Mouse (Mus musculus): Measurements from ENCODE around the gene Arl6ip4. TPM values are rescaled to one million over a fixed set of nuclear protein-coding genes. Genes with fewer than 3 reads are reported as not detected.

The Arl6ip4 gene
- polyA plus RNA-seq, 1 experiment, result 141 TPM

- Histone ChIP-seq H3K9me3 (no peaks in the 10 kb centered on the region), H3K4me1 (peaks cover 92% of the 10 kb centered on the region), H3K36me3 (replicated peaks; ENCODE audit: low read length) (peaks cover 41% of the 10 kb centered on the region), H3K27me3 (replicated peaks) (no peaks in the 10 kb centered on the region), H3K4me3 (replicated peaks) (peak overlapping the region; percentile 66)
- TF ChIP-seq FLI1 (IDR thresholded peaks at IDR 0.05; ENCODE audit: low read length), result no peak
- no peak for TF ChIP-seq GATA1 (IDR thresholded peaks at IDR 0.05; ENCODE audit: borderline replicate concordance, low read length)
Observed at GRCm38 (mm10) chr5:124165622-124166570, 50.0 kb downstream of the Arl6ip4 start.

- Histone ChIP-seq H3K4me1 (peaks cover 94% of the 10 kb centered on the region), H3K9me3 (no peaks in the 10 kb centered on the region), H3K27me3 (replicated peaks) (no peaks in the 10 kb centered on the region), H3K4me3 (replicated peaks) (peak overlapping the region; percentile 28), H3K36me3 (replicated peaks; ENCODE audit: low read length) (peaks cover 38% of the 10 kb centered on the region)
- TF ChIP-seq FLI1 (IDR thresholded peaks at IDR 0.05; ENCODE audit: low read length) (no peak), GATA1 (IDR thresholded peaks at IDR 0.05; ENCODE audit: borderline replicate concordance, low read length) (no peak)
Observed at GRCm38 (mm10) chr5:124166741-124167140, 50.9 kb downstream of the Arl6ip4 start.

- H3K36me3 ChIP-seq (replicated peaks; ENCODE audit: low read length), result peaks cover 44% of the 10 kb centered on the region
- no peak for TF ChIP-seq GATA1 (IDR thresholded peaks at IDR 0.05; ENCODE audit: borderline replicate concordance, low read length)
- H3K9me3 ChIP-seq, result no peaks in the 10 kb centered on the region
- H3K4me1 ChIP-seq, result peaks cover 94% of the 10 kb centered on the region
- no peaks in the 10 kb centered on the region for H3K27me3 ChIP-seq (replicated peaks)
- H3K4me3 ChIP-seq (replicated peaks), result no peak overlapping the region
Observed at GRCm38 (mm10) chr5:124167621-124168020, 51.7 kb downstream of the Arl6ip4 start.

Other genes starting within 250 kb of the Arl6ip4 start
- 0.50 TPM in 1 of 2 replicates, not detected in the other for gene Hcar1, start 236.1 kb upstream of the Arl6ip4 start, polyA plus RNA-seq (2012; ENCODE audit: insufficient read depth, low replicate concordance)
- gene Denr, start 208.9 kb upstream of the Arl6ip4 start, polyA plus RNA-seq (2012; ENCODE audit: insufficient read depth, low replicate concordance), result 3.0 and 91.3 TPM in 2 replicates
- gene Gm43518, start 188.7 kb upstream of the Arl6ip4 start, polyA plus RNA-seq (2012; ENCODE audit: insufficient read depth, low replicate concordance), result not detected in 2 replicates
- gene Ccdc62, start 185.4 kb upstream of the Arl6ip4 start, polyA plus RNA-seq (2012; ENCODE audit: insufficient read depth, low replicate concordance), result 2.1 TPM in 1 of 2 replicates, not detected in the other
- gene Hip1r, start 142.5 kb upstream of the Arl6ip4 start, polyA plus RNA-seq (2012; ENCODE audit: insufficient read depth, low replicate concordance), result 5.4 and 11.0 TPM in 2 replicates
- 437 and 1,468 TPM in 2 replicates for gene Vps37b, start 83.8 kb upstream of the Arl6ip4 start, polyA plus RNA-seq (2012; ENCODE audit: insufficient read depth, low replicate concordance)
- 23.8 and 51.5 TPM in 2 replicates for gene Abcb9, start 20.3 kb upstream of the Arl6ip4 start, polyA plus RNA-seq (2012; ENCODE audit: insufficient read depth, low replicate concordance)
- 77.8 and 102 TPM in 2 replicates for gene Ogfod2, start 3.8 kb upstream of the Arl6ip4 start, polyA plus RNA-seq (2012; ENCODE audit: insufficient read depth, low replicate concordance)
- 30.1 and 45.3 TPM in 2 replicates for gene Pitpnm2, start 133.7 kb downstream of the Arl6ip4 start, polyA plus RNA-seq (2012; ENCODE audit: insufficient read depth, low replicate concordance)
- gene Mphosph9, start 211.9 kb downstream of the Arl6ip4 start, polyA plus RNA-seq (2012; ENCODE audit: insufficient read depth, low replicate concordance), result 1.8 TPM in 1 of 2 replicates, not detected in the other
- 1.7 and 5.7 TPM in 2 replicates for gene 2810006K23Rik, start 212.0 kb downstream of the Arl6ip4 start, polyA plus RNA-seq (2012; ENCODE audit: insufficient read depth, low replicate concordance)
- gene Cdk2ap1, start 247.0 kb downstream of the Arl6ip4 start, polyA plus RNA-seq (2012; ENCODE audit: insufficient read depth, low replicate concordance), result 125 and 160 TPM in 2 replicates